Mouse (Mus musculus) C2C12 (cell line): ENCODE data around the gene Pjvk. TPM values are rescaled to one million over a fixed set of nuclear protein-coding genes. Genes with fewer than 3 reads are reported as not detected.

Source experiments
- H3K27me3 ChIP-seq: one replicate; pipeline ENCODE4 v1.6.1; 2011; ENCODE audit not compliant: control insufficient read depth, insufficient read depth, insufficient read length
- H3K36me3 ChIP-seq: one replicate; pipeline ENCODE4 v1.6.1; 2011; ENCODE audit not compliant: control insufficient read depth, insufficient read depth
- H3K4me3 ChIP-seq: one replicate; pipeline ENCODE4 v1.5.1; 2011; ENCODE audit warnings: mild to moderate bottlenecking, control low read depth; ENCODE audit not compliant: poor library complexity, insufficient read depth, severe bottlenecking
- H3K79me2 ChIP-seq: one replicate; pipeline ENCODE4 v1.6.1; 2011; ENCODE audit not compliant: control insufficient read depth, insufficient read depth
- H3K79me3 ChIP-seq: one replicate; pipeline ENCODE4 v1.6.1; 2011; ENCODE audit warnings: low read depth, control low read depth
- H3ac ChIP-seq: one replicate; pipeline ENCODE3; 2011; ENCODE audit warnings: low read depth; ENCODE audit not compliant: control insufficient read depth, insufficient read length
- CEBPB ChIP-seq: IDR thresholded peaks from one replicate; pipeline ENCODE4 v1.6.1; 2011; ENCODE audit warnings: low read depth, mild to moderate bottlenecking, control low read depth, moderate library complexity
- CTCF ChIP-seq: IDR thresholded peaks from one replicate; pipeline ENCODE4 v1.5.1; 2011; ENCODE audit not compliant: control insufficient read depth, insufficient read depth, insufficient read length
- FOSL1 ChIP-seq: IDR thresholded peaks from one replicate; pipeline ENCODE4 v1.8.0; 2011; ENCODE audit warnings: mild to moderate bottlenecking, low read length; ENCODE audit not compliant: poor library complexity, insufficient read depth, severe bottlenecking
- MAX ChIP-seq: IDR thresholded peaks from one replicate; pipeline ENCODE4 v1.6.1; 2011; ENCODE audit warnings: mild to moderate bottlenecking, control low read depth
- MYOD1 ChIP-seq: IDR thresholded peaks from one replicate; pipeline ENCODE4 v1.6.1; 2011; ENCODE audit warnings: low read depth; ENCODE audit not compliant: control insufficient read depth, insufficient read length
- MYOG ChIP-seq: IDR thresholded peaks from one replicate; pipeline ENCODE4 v1.6.1; 2011; ENCODE audit not compliant: control insufficient read depth, insufficient read length; ENCODE audit errors: extremely low read depth
- USF1 ChIP-seq: IDR thresholded peaks from one replicate; pipeline ENCODE4 v1.6.1; 2011; ENCODE audit warnings: low read depth, mild to moderate bottlenecking, control low read depth, moderate library complexity
- polyA plus RNA-seq: library from polyadenylated mRNA; unstranded; fragments of >200 nt; fragmentation: generic; extraction: Trizol; gene quantifications from one replicate; pipeline ENCODE4 v1.2.1, GENCODE M21; 2012; ENCODE audit warnings: missing spikeins

Pjvk gene
- polyA plus RNA-seq, 1 experiment, result 0.05 TPM

- no peak for TF ChIP-seq MYOG
- TF ChIP-seq FOSL1, result no peak
- no peak for TF ChIP-seq MYOD1
- TF ChIP-seq CTCF, result no peak
- no peak for TF ChIP-seq USF1
- no peak for TF ChIP-seq CEBPB
- TF ChIP-seq MAX, result no peak
- Histone ChIP-seq H3ac (no peak overlapping the region), H3K36me3 (peaks cover 97% of the 10 kb centered on the region)
These were observed 42.3 kb downstream of the Pjvk start for GRCm38 (mm10) chr2:76690436-76691204.

GRCm38 (mm10) chr2:76693765-76694164 is 45.5 kb downstream of the Pjvk start:
- peaks cover 1% of the 10 kb centered on the region for H3K79me3 ChIP-seq
- H3K4me3 ChIP-seq, result no peak overlapping the region
- TF ChIP-seq FOSL1 (no peak), MYOD1 (no peak), MAX (no peak), USF1 (no peak), CEBPB (no peak), CTCF (no peak), MYOG (no peak)
- H3K79me2 ChIP-seq, result peaks cover 5% of the 10 kb centered on the region
- H3K36me3 ChIP-seq, result peaks cover 88% of the 10 kb centered on the region
- no peak overlapping the region for H3ac ChIP-seq
- no peaks in the 10 kb centered on the region for H3K27me3 ChIP-seq

More at GRCm38 (mm10) chr2:76690436-76691204, 42.3 kb downstream of the Pjvk start:
- Histone ChIP-seq H3K27me3 (no peaks in the 10 kb centered on the region), H3K79me3 (peaks cover 1% of the 10 kb centered on the region), H3K79me2 (peaks cover 13% of the 10 kb centered on the region), H3K4me3 (no peak overlapping the region)

GRCm38 (mm10) chr2:76695290-76695689 is 47.0 kb downstream of the Pjvk start:
- H3ac ChIP-seq, result no peak overlapping the region
- TF ChIP-seq FOSL1, result no peak
- TF ChIP-seq MAX, result no peak
- TF ChIP-seq MYOD1, result no peak
- TF ChIP-seq MYOG, result no peak
- TF ChIP-seq USF1, result no peak
- no peak for TF ChIP-seq CEBPB
- H3K79me3 ChIP-seq, result no peaks in the 10 kb centered on the region
- H3K79me2 ChIP-seq, result no peaks in the 10 kb centered on the region
- no peaks in the 10 kb centered on the region for H3K27me3 ChIP-seq
- peaks cover 76% of the 10 kb centered on the region for H3K36me3 ChIP-seq
- no peak overlapping the region for H3K4me3 ChIP-seq

GRCm38 (mm10) chr2:76702188-76702587 is 53.9 kb downstream of the Pjvk start:
- Histone ChIP-seq H3K27me3 (no peaks in the 10 kb centered on the region), H3K79me2 (no peaks in the 10 kb centered on the region), H3ac (no peak overlapping the region), H3K79me3 (no peaks in the 10 kb centered on the region), H3K36me3 (peaks cover 10% of the 10 kb centered on the region), H3K4me3 (no peak overlapping the region)
- TF ChIP-seq CEBPB, result no peak
- TF ChIP-seq MAX, result no peak
- no peak for TF ChIP-seq MYOD1
- TF ChIP-seq USF1, result no peak
- TF ChIP-seq CTCF, result no peak
- TF ChIP-seq MYOG, result no peak
- TF ChIP-seq FOSL1, result no peak

- H3K79me2 ChIP-seq, result no peaks in the 10 kb centered on the region
- no peak for TF ChIP-seq CTCF
- TF ChIP-seq CEBPB, result no peak
- no peak for TF ChIP-seq USF1
- no peak for TF ChIP-seq MYOG
- no peak for TF ChIP-seq FOSL1
- no peak for TF ChIP-seq MYOD1
- TF ChIP-seq MAX, result no peak
- no peak overlapping the region for H3ac ChIP-seq
- H3K79me3 ChIP-seq, result no peaks in the 10 kb centered on the region
- H3K27me3 ChIP-seq, result no peaks in the 10 kb centered on the region
- no peak overlapping the region for H3K4me3 ChIP-seq
- H3K36me3 ChIP-seq, result peaks cover 10% of the 10 kb centered on the region
These were observed 54.5 kb downstream of the Pjvk start for GRCm38 (mm10) chr2:76702751-76703150.

- no peaks in the 10 kb centered on the region for H3K27me3 ChIP-seq
These were observed 57.4 kb downstream of the Pjvk start for GRCm38 (mm10) chr2:76705655-76706054.

More at GRCm38 (mm10) chr2:76705655-76706054, 57.4 kb downstream of the Pjvk start:
- no peaks in the 10 kb centered on the region for H3K79me2 ChIP-seq
- TF ChIP-seq CEBPB (no peak), MYOG (no peak), MYOD1 (no peak), FOSL1 (no peak), MAX (no peak), CTCF (no peak), USF1 (no peak)
- H3K79me3 ChIP-seq, result no peaks in the 10 kb centered on the region
- H3ac ChIP-seq, result no peak overlapping the region
- H3K4me3 ChIP-seq, result no peak overlapping the region
- H3K36me3 ChIP-seq, result peaks cover 17% of the 10 kb centered on the region

Other genes with a start within 250 kb of the Pjvk start
- 3.0 TPM for gene Osbpl6, start 242.0 kb upstream of the Pjvk start, polyA plus RNA-seq
- gene Prkra, start 461 bp upstream of the Pjvk start, polyA plus RNA-seq, result 18.2 TPM
- 36.5 TPM for gene Fkbp7, start 24.6 kb downstream of the Pjvk start, polyA plus RNA-seq
- 22.0 TPM for gene Plekha3, start 26.8 kb downstream of the Pjvk start, polyA plus RNA-seq